Mouse (Mus musculus) C2C12 (cell line): ENCODE measurements around the gene Chst11. TPM values are rescaled to one million over a fixed set of nuclear protein-coding genes. Genes with fewer than 3 reads are reported as not detected.

Experiments
- H3K27me3 ChIP-seq: one replicate; pipeline ENCODE4 v1.6.1; 2011; ENCODE audit not compliant: control insufficient read depth, insufficient read depth, insufficient read length
- H3K36me3 ChIP-seq: one replicate; pipeline ENCODE4 v1.6.1; 2011; ENCODE audit not compliant: control insufficient read depth, insufficient read depth
- H3K4me3 ChIP-seq: one replicate; pipeline ENCODE4 v1.5.1; 2011; ENCODE audit warnings: mild to moderate bottlenecking, control low read depth; ENCODE audit not compliant: poor library complexity, insufficient read depth, severe bottlenecking
- H3K79me2 ChIP-seq: one replicate; pipeline ENCODE4 v1.6.1; 2011; ENCODE audit not compliant: control insufficient read depth, insufficient read depth
- H3K79me3 ChIP-seq: one replicate; pipeline ENCODE4 v1.6.1; 2011; ENCODE audit warnings: low read depth, control low read depth
- H3ac ChIP-seq: one replicate; pipeline ENCODE3; 2011; ENCODE audit warnings: low read depth; ENCODE audit not compliant: control insufficient read depth, insufficient read length
- CEBPB ChIP-seq: IDR thresholded peaks from one replicate; pipeline ENCODE4 v1.6.1; 2011; ENCODE audit warnings: low read depth, mild to moderate bottlenecking, control low read depth, moderate library complexity
- CTCF ChIP-seq: IDR thresholded peaks from one replicate; pipeline ENCODE4 v1.5.1; 2011; ENCODE audit not compliant: control insufficient read depth, insufficient read depth, insufficient read length
- FOSL1 ChIP-seq: IDR thresholded peaks from one replicate; pipeline ENCODE4 v1.8.0; 2011; ENCODE audit warnings: mild to moderate bottlenecking, low read length; ENCODE audit not compliant: poor library complexity, insufficient read depth, severe bottlenecking
- MAX ChIP-seq: IDR thresholded peaks from one replicate; pipeline ENCODE4 v1.6.1; 2011; ENCODE audit warnings: mild to moderate bottlenecking, control low read depth
- MYOD1 ChIP-seq: IDR thresholded peaks from one replicate; pipeline ENCODE4 v1.6.1; 2011; ENCODE audit warnings: low read depth; ENCODE audit not compliant: control insufficient read depth, insufficient read length
- MYOG ChIP-seq: IDR thresholded peaks from one replicate; pipeline ENCODE4 v1.6.1; 2011; ENCODE audit not compliant: control insufficient read depth, insufficient read length; ENCODE audit errors: extremely low read depth
- USF1 ChIP-seq: IDR thresholded peaks from one replicate; pipeline ENCODE4 v1.6.1; 2011; ENCODE audit warnings: low read depth, mild to moderate bottlenecking, control low read depth, moderate library complexity
- polyA plus RNA-seq: library from polyadenylated mRNA; unstranded; fragments of >200 nt; fragmentation: generic; extraction: Trizol; gene quantifications from one replicate; pipeline ENCODE4 v1.2.1, GENCODE M21; 2012; ENCODE audit warnings: missing spikeins

Chst11 gene
- polyA plus RNA-seq, 1 experiment, result 15.9 TPM

DNA sequence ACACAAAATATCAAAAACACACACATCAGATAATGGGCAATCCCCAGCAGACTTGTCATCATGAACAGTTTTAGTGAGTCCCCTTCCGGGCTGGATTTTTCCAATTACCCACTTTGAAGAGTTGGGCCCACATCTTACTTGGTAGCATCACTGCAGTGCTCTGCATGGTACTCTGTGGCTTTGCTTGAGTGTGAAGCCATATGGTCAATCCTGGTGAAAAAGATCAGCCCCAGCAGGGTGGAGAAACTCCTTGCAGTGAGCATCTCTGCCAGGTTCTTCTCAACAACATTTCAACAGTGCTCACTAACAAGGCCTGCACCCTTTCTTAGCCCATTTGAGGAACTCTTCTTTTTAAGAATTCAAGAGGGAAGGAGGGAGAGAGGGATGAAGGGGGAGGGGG, 150.7 kb downstream of the Chst11 start:
- Histone ChIP-seq H3ac (no peak overlapping the region), H3K27me3 (no peaks in the 10 kb centered on the region), H3K4me3 (no peak overlapping the region), H3K79me3 (no peaks in the 10 kb centered on the region), H3K79me2 (peaks cover 5% of the 10 kb centered on the region), H3K36me3 (no peaks in the 10 kb centered on the region)
- TF ChIP-seq FOSL1, result no peak
- no peak for TF ChIP-seq CTCF
- no peak for TF ChIP-seq MYOD1
- TF ChIP-seq MYOG, result no peak
- TF ChIP-seq CEBPB, result no peak
- no peak for TF ChIP-seq USF1
- no peak for TF ChIP-seq MAX

DNA sequence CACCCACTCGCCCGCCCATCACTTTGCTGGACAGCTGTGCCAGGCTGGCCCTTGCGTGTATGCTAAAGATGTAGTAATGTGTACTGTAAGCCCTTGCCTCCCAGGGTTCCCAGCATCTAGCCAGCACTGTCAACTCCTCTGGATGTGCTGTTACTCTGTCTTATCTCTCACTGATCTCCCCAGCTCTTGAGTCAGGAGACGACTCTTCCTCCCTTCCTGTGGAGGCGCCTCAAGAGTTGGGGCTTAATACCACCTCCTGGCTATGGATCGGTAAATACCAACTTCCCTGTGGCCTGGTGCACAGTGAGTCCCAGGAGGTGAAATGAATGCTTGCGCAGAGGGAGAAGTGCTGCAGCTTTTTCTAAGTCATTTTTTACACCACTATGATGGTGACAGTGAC, 151.8 kb downstream of the Chst11 start:
- no peak for TF ChIP-seq MAX
- no peak for TF ChIP-seq MYOD1
- TF ChIP-seq CTCF, result no peak
- no peak for TF ChIP-seq USF1
- no peak for TF ChIP-seq FOSL1
- no peaks in the 10 kb centered on the region for H3K36me3 ChIP-seq
- H3K4me3 ChIP-seq, result no peak overlapping the region
- peaks cover 17% of the 10 kb centered on the region for H3K79me2 ChIP-seq
- H3K27me3 ChIP-seq, result no peaks in the 10 kb centered on the region
- H3ac ChIP-seq, result no peak overlapping the region
- H3K79me3 ChIP-seq, result no peaks in the 10 kb centered on the region

DNA sequence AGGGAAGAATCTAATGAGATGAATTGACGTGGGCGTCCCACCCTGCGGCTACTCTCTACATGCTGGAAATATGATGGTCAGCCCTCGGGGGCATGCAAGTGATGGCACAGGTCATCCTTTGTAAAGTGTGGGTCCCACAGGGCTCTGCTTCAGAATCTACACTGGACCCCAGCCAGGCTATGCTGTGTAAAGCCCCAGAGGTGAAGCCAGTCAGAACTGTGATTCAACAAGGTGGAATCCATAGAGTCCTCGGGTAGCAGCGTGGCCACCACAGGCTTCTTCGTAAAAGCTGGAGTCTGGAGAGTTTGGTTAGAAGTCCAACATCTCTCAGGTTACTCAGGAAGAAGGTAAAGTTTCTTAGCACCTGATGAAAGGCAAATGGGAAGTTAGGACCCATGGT, 154.0 kb downstream of the Chst11 start:
- no peaks in the 10 kb centered on the region for H3K36me3 ChIP-seq
- no peak overlapping the region for H3K4me3 ChIP-seq
- no peaks in the 10 kb centered on the region for H3K79me3 ChIP-seq
- peaks cover 23% of the 10 kb centered on the region for H3K79me2 ChIP-seq
- no peaks in the 10 kb centered on the region for H3K27me3 ChIP-seq
- TF ChIP-seq USF1, result no peak
- TF ChIP-seq CEBPB, result no peak
- no peak overlapping the region for H3ac ChIP-seq

DNA sequence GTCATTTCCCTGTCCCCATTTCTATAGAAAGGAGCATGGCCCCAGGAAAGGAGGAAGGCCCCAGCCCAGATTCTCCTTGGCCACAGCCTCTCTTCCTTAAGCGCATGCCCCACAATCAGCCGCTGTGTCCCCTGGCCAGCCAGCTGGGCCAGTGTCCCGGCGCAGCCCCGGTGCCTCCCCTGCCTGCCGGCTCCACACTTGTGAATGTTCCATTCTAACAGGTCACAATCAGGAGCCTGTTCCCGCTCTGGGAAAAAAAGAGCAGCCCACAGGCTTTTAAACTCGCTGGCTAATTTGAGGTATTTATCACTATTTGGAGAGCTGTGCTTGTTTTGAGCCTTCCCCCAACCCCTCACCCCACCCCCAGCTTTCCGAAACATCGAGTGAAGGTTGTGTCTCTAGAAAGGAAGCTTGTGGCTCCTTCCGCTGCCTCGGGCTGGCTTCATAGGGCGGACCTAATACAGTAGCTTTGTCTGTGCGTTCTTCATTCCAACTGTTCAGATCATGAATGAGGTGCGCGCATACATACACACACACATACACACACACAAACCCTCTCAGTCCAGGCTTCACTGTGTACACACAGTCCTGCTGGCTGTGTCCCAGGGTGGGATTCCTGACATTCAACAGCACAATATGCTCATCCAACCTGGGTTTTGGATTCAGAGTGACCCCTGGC, 155.1 kb downstream of the Chst11 start:
- H3K36me3 ChIP-seq, result no peaks in the 10 kb centered on the region
- TF ChIP-seq MAX (no peak), FOSL1 (no peak), CTCF (no peak), MYOG (no peak), MYOD1 (no peak), CEBPB (no peak), USF1 (no peak)
- no peak overlapping the region for H3ac ChIP-seq
- peaks cover 23% of the 10 kb centered on the region for H3K79me2 ChIP-seq
- H3K4me3 ChIP-seq, result no peak overlapping the region
- no peaks in the 10 kb centered on the region for H3K27me3 ChIP-seq
- no peaks in the 10 kb centered on the region for H3K79me3 ChIP-seq

DNA sequence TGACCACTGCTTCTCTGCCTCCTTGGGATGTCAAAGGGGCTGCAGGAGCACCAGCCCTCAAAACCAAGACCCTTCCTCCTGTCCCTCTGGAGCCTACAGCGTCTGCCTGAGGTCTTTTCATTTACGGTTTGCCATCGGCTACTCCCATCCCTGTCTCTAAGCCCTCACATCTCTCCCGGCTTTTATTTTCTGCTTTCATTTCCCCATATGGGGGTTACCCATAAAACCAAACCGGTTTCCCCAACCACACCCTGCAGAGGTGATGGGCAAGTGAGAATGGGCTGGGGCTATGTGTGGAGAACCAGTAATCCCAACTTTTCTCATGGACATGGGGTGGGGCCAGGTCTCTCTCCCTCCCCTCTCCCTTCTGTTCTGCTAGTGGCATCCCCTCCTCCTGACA, 156.1 kb downstream of the Chst11 start:
- H3K27me3 ChIP-seq, result no peaks in the 10 kb centered on the region
- TF ChIP-seq FOSL1 (no peak), MYOD1 (no peak), CEBPB (no peak), USF1 (no peak), CTCF (no peak)

DNA sequence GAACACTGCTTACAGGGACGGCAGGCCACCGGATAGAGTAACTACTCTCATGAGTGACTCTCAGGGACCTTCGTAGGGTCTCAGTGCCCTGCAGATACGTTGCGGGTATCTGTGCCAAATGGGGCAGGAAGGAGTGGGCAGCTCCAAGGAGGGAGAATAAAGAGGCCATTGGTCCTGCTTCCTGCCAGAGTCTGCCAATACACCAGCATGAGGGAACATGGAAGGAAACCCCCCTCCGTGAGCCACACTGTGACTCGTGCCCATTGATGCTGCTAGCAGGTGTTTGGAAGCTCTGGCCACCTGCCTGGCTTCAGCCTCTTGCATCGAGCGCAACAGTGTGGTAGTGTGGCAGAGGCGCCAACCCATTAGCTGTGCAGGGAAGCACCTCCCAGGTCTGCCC, 157.8 kb downstream of the Chst11 start:
- TF ChIP-seq FOSL1, result no peak
- no peak for TF ChIP-seq USF1
- TF ChIP-seq CTCF, result no peak
- no peak for TF ChIP-seq MYOD1
- no peak for TF ChIP-seq CEBPB
- TF ChIP-seq MYOG, result no peak
- TF ChIP-seq MAX, result no peak
- Histone ChIP-seq H3K36me3 (no peaks in the 10 kb centered on the region), H3K27me3 (no peaks in the 10 kb centered on the region), H3K4me3 (no peak overlapping the region), H3ac (no peak overlapping the region), H3K79me3 (no peaks in the 10 kb centered on the region), H3K79me2 (peaks cover 23% of the 10 kb centered on the region)

More for the DNA sequence above, 156.1 kb downstream of the Chst11 start:
- Histone ChIP-seq H3K79me2 (peaks cover 23% of the 10 kb centered on the region), H3K4me3 (no peak overlapping the region), H3K79me3 (no peaks in the 10 kb centered on the region), H3ac (no peak overlapping the region), H3K36me3 (no peaks in the 10 kb centered on the region)
